Mouse (Mus musculus): ENCODE measurements around the gene Vsx1. TPM values are rescaled to one million over a fixed set of nuclear protein-coding genes. Genes with fewer than 3 reads are reported as not detected.

Gene Vsx1
- polyA plus RNA-seq, 1 experiment from 2014 or later: not detected

GRCm38 (mm10) chr2:150688541-150689186 lies 496 bp downstream of the Vsx1 start:
- no peak overlapping the region for H3K9ac ChIP-seq (replicated peaks; ENCODE audit: low read depth)
- no peaks in the 10 kb centered on the region for H3K9me3 ChIP-seq (ENCODE audit: low read length)
- ATAC-seq (no peak), DNase-seq (ENCODE audit: low spot score) (no peak)
- H3K4me1 ChIP-seq (ENCODE audit: insufficient read depth, low read depth, low read length): no peaks in the 10 kb centered on the region
- peak overlapping the region; percentile 47 for H3K4me2 ChIP-seq (replicated peaks; ENCODE audit: low read depth, low read length)
- peaks cover 39% of the 10 kb centered on the region for H3K27me3 ChIP-seq (replicated peaks; ENCODE audit: insufficient read depth, low read length)
- peak overlapping the region; percentile 27 for H3K4me3 ChIP-seq (ENCODE audit: low read depth, low read length)
- no peaks in the 10 kb centered on the region for H3K36me3 ChIP-seq (ENCODE audit: insufficient read depth, low read length)
- WGBS: 2% methylated on average over 28 of the region's 44 CpGs
- TF ChIP-seq EP300 (IDR thresholded peaks at IDR 0.05): no peak
- TF ChIP-seq CTCF (IDR thresholded peaks at IDR 0.05): no peak
- no peak overlapping the region for H3K27ac ChIP-seq (ENCODE audit: low read length)

GRCm38 (mm10) chr2:150687871-150688540 lies 1.2 kb downstream of the Vsx1 start:
- Histone ChIP-seq H3K27me3 (replicated peaks; ENCODE audit: insufficient read depth, low read length) (peaks cover 39% of the 10 kb centered on the region), H3K9me3 (ENCODE audit: low read length) (no peaks in the 10 kb centered on the region), H3K4me1 (ENCODE audit: insufficient read depth, low read depth, low read length) (no peaks in the 10 kb centered on the region), H3K27ac (ENCODE audit: low read length) (no peak overlapping the region), H3K4me3 (ENCODE audit: low read depth, low read length) (peak overlapping the region; percentile 27), H3K4me2 (replicated peaks; ENCODE audit: low read depth, low read length) (peak overlapping the region; percentile 47), H3K36me3 (ENCODE audit: insufficient read depth, low read length) (no peaks in the 10 kb centered on the region), H3K9ac (replicated peaks; ENCODE audit: low read depth) (no peak overlapping the region)
- TF ChIP-seq CTCF (IDR thresholded peaks at IDR 0.05) (no peak), EP300 (IDR thresholded peaks at IDR 0.05) (no peak)
- no peak for DNase-seq (ENCODE audit: low spot score)
- WGBS: 4% methylated on average over 23 of the region's 23 CpGs
- ATAC-seq: no peak

- no peak for TF ChIP-seq CTCF (IDR thresholded peaks at IDR 0.05)
- no peak for TF ChIP-seq EP300 (IDR thresholded peaks at IDR 0.05)
- H3K9ac ChIP-seq (replicated peaks; ENCODE audit: low read depth): no peak overlapping the region
- ATAC-seq: no peak
- 87% methylated on average over 9 of the region's 9 CpGs for WGBS
- H3K4me3 ChIP-seq (ENCODE audit: low read depth, low read length): no peak overlapping the region
- H3K4me1 ChIP-seq (ENCODE audit: insufficient read depth, low read depth, low read length): no peaks in the 10 kb centered on the region
- H3K36me3 ChIP-seq (ENCODE audit: insufficient read depth, low read length): no peaks in the 10 kb centered on the region
- no peaks in the 10 kb centered on the region for H3K9me3 ChIP-seq (ENCODE audit: low read length)
- H3K4me2 ChIP-seq (replicated peaks; ENCODE audit: low read depth, low read length): no peak overlapping the region
- peaks cover 35% of the 10 kb centered on the region for H3K27me3 ChIP-seq (replicated peaks; ENCODE audit: insufficient read depth, low read length)
- no peak overlapping the region for H3K27ac ChIP-seq (ENCODE audit: low read length)
- DNase-seq (ENCODE audit: low spot score): no peak
Observed at GRCm38 (mm10) chr2:150685389-150685788, 3.8 kb downstream of the Vsx1 start.

- Histone ChIP-seq H3K9me3 (ENCODE audit: low read length) (no peaks in the 10 kb centered on the region), H3K27ac (ENCODE audit: low read length) (no peak overlapping the region), H3K4me2 (replicated peaks; ENCODE audit: low read depth, low read length) (no peak overlapping the region), H3K4me3 (ENCODE audit: low read depth, low read length) (no peak overlapping the region), H3K27me3 (replicated peaks; ENCODE audit: insufficient read depth, low read length) (peaks cover 26% of the 10 kb centered on the region), H3K9ac (replicated peaks; ENCODE audit: low read depth) (no peak overlapping the region), H3K4me1 (ENCODE audit: insufficient read depth, low read depth, low read length) (no peaks in the 10 kb centered on the region), H3K36me3 (ENCODE audit: insufficient read depth, low read length) (no peaks in the 10 kb centered on the region)
- TF ChIP-seq CTCF (IDR thresholded peaks at IDR 0.05): no peak
- TF ChIP-seq EP300 (IDR thresholded peaks at IDR 0.05): no peak
- ATAC-seq (no peak), DNase-seq (ENCODE audit: low spot score) (no peak)
- WGBS: 73% methylated on average over 12 of the region's 12 CpGs
Observed at GRCm38 (mm10) chr2:150684451-150684850, 4.7 kb downstream of the Vsx1 start.

- no peak for TF ChIP-seq CTCF (IDR thresholded peaks at IDR 0.05)
- no peak for TF ChIP-seq EP300 (IDR thresholded peaks at IDR 0.05)
- H3K4me1 ChIP-seq (ENCODE audit: insufficient read depth, low read depth, low read length): no peaks in the 10 kb centered on the region
- H3K4me3 ChIP-seq (ENCODE audit: low read depth, low read length): no peak overlapping the region
- no peaks in the 10 kb centered on the region for H3K27me3 ChIP-seq (replicated peaks; ENCODE audit: insufficient read depth, low read length)
- H3K27ac ChIP-seq (ENCODE audit: low read length): no peak overlapping the region
- ATAC-seq (no peak), DNase-seq (ENCODE audit: low spot score) (no peak)
- no peak overlapping the region for H3K4me2 ChIP-seq (replicated peaks; ENCODE audit: low read depth, low read length)
- H3K9me3 ChIP-seq (ENCODE audit: low read length): no peaks in the 10 kb centered on the region
- no peak overlapping the region for H3K9ac ChIP-seq (replicated peaks; ENCODE audit: low read depth)
- WGBS: 37% methylated on average over 4 of the region's 4 CpGs
- H3K36me3 ChIP-seq (ENCODE audit: insufficient read depth, low read length): no peaks in the 10 kb centered on the region
Observed at GRCm38 (mm10) chr2:150681581-150681980, 7.6 kb downstream of the Vsx1 start.

GRCm38 (mm10) chr2:150678392-150678791 lies 10.8 kb downstream of the Vsx1 start:
- DNase-seq (ENCODE audit: low spot score): peak; percentile 82
- no peak overlapping the region for H3K9ac ChIP-seq (replicated peaks; ENCODE audit: low read depth)
- no peaks in the 10 kb centered on the region for H3K4me1 ChIP-seq (ENCODE audit: insufficient read depth, low read depth, low read length)
- 0% methylated on average over 3 of the region's 3 CpGs for WGBS
- peak; percentile 25; the same call in 1 of the 2 replicates for ATAC-seq
- H3K4me2 ChIP-seq (replicated peaks; ENCODE audit: low read depth, low read length): no peak overlapping the region
- H3K36me3 ChIP-seq (ENCODE audit: insufficient read depth, low read length): no peaks in the 10 kb centered on the region
- H3K4me3 ChIP-seq (ENCODE audit: low read depth, low read length): no peak overlapping the region
- no peaks in the 10 kb centered on the region for H3K27me3 ChIP-seq (replicated peaks; ENCODE audit: insufficient read depth, low read length)
- H3K9me3 ChIP-seq (ENCODE audit: low read length): no peaks in the 10 kb centered on the region
- H3K27ac ChIP-seq (ENCODE audit: low read length): no peak overlapping the region
- TF ChIP-seq EP300 (IDR thresholded peaks at IDR 0.05) (no peak), CTCF (IDR thresholded peaks at IDR 0.05) (peak; percentile 92)

Measured in lung, postnatal 0 days (tissue).